Mouse (Mus musculus) adrenal gland, adult 2 months (tissue): ENCODE measurements around the gene Riox1. TPM values are rescaled to one million over a fixed set of nuclear protein-coding genes. Genes with fewer than 3 reads are reported as not detected.

ENCODE experiments used
- polyA plus RNA-seq: library from polyadenylated mRNA; depleted of rRNA; stranded (reverse); fragments of >200 nt; gene quantifications from 2 replicates; pipeline ENCODE4 v1.2.3, GENCODE M21; 2012; rRNA removed
- total RNA-seq, 2 experiments: library from RNA; stranded (reverse); gene quantifications; 2 replicates each; pipeline ENCODE4 v1.2.3; 2021

Gene Riox1
- total and polyA plus RNA-seq, 3 experiments: 11.9 to 34.8 (median 12.4) TPM

Other genes starting within 250 kb of the Riox1 start
- 1 to 10 TPM; 1.3 to 2.0 TPM for gene Papln, start 187.0 kb upstream of the Riox1 start, total RNA-seq
- 5.0 and 6.1 TPM in 2 replicates for gene Papln, start 187.0 kb upstream of the Riox1 start, polyA plus RNA-seq
- 10 to 100 TPM; 49.9 to 53.8 TPM for gene Numb, start 28.7 kb upstream of the Riox1 start, total RNA-seq
- 68.9 and 69.9 TPM in 2 replicates for gene Numb, start 28.7 kb upstream of the Riox1 start, polyA plus RNA-seq
- gene Heatr4, start 34.2 kb downstream of the Riox1 start, total RNA-seq: not detected
- gene Heatr4, start 34.2 kb downstream of the Riox1 start, polyA plus RNA-seq: not detected in 2 replicates
- 10 to 100 TPM; 19.5 to 26.1 TPM for gene Acot2, start 37.3 kb downstream of the Riox1 start, total RNA-seq
- gene Acot2, start 37.3 kb downstream of the Riox1 start, polyA plus RNA-seq: 20.9 and 31.7 TPM in 2 replicates
- gene Acot1, start 58.9 kb downstream of the Riox1 start, total RNA-seq: 10 to 100 TPM; 11.8 TPM
- gene Acot1, start 58.9 kb downstream of the Riox1 start, polyA plus RNA-seq: 2.9 and 4.1 TPM in 2 replicates
- gene Acot4, start 87.8 kb downstream of the Riox1 start, total RNA-seq: 1 to 10 TPM; 2.3 to 3.1 TPM
- gene Acot4, start 87.8 kb downstream of the Riox1 start, polyA plus RNA-seq: 5.0 and 5.6 TPM in 2 replicates
- gene Gm49366, start 88.3 kb downstream of the Riox1 start, total RNA-seq: not detected
- gene Gm49366, start 88.3 kb downstream of the Riox1 start, polyA plus RNA-seq: not detected in 2 replicates
- under 1 TPM; 0.14 to 0.46 TPM for gene Acot3, start 101.5 kb downstream of the Riox1 start, total RNA-seq
- gene Acot3, start 101.5 kb downstream of the Riox1 start, polyA plus RNA-seq: 0.47 and 1.0 TPM in 2 replicates
- gene Acot5, start 118.7 kb downstream of the Riox1 start, total RNA-seq: under 1 TPM; 0.23 to 0.35 TPM
- 0.19 and 0.52 TPM in 2 replicates for gene Acot5, start 118.7 kb downstream of the Riox1 start, polyA plus RNA-seq
- gene Acot6, start 150.0 kb downstream of the Riox1 start, total RNA-seq: 1 to 10 TPM; 3.9 to 6.0 TPM
- gene Acot6, start 150.0 kb downstream of the Riox1 start, polyA plus RNA-seq: 4.6 and 5.6 TPM in 2 replicates
- 10 to 100 TPM; 15.7 to 18.6 TPM for gene Dnal1, start 163.8 kb downstream of the Riox1 start, total RNA-seq
- gene Dnal1, start 163.8 kb downstream of the Riox1 start, polyA plus RNA-seq: 2.6 and 3.3 TPM in 2 replicates
- gene Pnma1, start 197.9 kb downstream of the Riox1 start, total RNA-seq: under 1 TPM; 0.28 to 0.43 TPM
- gene Pnma1, start 197.9 kb downstream of the Riox1 start, polyA plus RNA-seq: 0.15 TPM in 1 of 2 replicates, not detected in the other